Mouse (Mus musculus) 416B (cell line): ENCODE measurements around the gene Irak1.
A peak's percentile ranks its signal among the peaks of the same experiment; 100 is the strongest.

Source experiments
- DNase-seq: peaks from one replicate; pipeline ENCODE4 v3.0.0; 2011; ENCODE audit warnings: low read depth

The Irak1 gene

DNA sequence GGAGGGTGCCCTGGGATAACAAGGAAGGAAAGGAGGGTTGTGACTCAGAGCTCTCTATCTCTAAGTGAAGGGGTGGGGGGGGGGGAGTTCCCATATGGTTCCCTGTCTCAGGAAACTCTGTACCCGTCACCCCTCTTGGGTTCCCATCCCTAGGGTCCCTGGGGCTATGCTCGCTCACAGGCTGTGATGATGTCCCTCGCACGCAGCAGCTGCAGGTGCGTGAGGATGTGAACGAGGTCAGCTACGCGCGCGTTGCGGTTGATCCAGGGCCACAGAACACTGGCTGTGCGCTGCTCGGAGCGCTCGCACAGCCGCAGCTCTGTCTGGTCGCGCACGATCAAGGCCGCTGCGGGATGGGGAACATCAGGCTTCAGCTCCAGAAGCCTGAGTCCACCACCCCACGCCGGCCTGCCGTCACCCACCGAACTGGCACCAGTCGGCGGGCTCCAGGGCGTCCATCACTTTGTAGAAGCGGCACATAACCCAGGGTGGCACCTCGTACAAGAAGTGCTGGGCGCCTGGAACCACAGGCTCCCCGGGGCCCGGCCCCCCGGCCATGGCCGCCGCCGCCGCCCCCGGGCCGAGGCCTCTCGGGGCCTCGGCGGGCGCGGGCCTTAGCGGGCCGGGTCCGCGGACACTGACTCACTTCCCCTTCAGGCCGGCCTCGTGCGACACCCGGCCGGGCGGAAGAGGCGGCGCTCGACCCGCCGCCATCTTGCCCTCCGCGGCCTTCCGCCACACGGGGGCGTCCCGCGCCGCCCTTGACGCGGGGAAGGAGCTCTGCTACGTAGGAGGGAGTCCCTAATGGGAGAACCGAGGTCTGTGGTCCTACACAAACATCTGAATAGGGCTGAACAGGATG is at the start of gene Irak1:
Gene Irak1, minus strand, starts transcription at position 731 of the 862 bp plus-strand sequence.
- DNase-seq, result peak; percentile 80

- peak; percentile 51 for DNase-seq
These were observed 47.1 kb upstream of the Irak1 start for GRCm38 (mm10) chrX:74070794-74071193.

DNA sequence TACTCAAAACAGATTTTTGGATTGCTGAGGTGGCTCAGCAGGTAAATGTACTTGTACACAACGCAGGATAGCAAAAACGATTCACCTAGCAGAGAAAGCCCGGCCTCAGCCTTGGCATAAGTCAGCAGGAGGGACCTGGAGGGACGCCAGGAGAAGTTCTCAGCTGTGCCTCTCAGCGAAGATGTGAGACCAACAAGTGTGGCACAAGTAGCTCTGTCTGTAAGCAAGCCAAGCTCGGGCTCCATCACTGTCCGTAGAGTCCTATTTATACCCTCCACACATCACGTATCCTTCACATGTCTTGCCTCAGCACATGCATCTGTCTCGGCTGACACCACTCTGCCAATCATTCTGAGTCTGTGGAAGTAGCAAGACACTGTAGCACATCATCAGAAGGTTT is 44.2 kb upstream of the Irak1 start:
- no peak for DNase-seq

GRCm38 (mm10) chrX:74045107-74045506 is 21.4 kb upstream of the Irak1 start:
- peak; percentile 24 for DNase-seq

DNA sequence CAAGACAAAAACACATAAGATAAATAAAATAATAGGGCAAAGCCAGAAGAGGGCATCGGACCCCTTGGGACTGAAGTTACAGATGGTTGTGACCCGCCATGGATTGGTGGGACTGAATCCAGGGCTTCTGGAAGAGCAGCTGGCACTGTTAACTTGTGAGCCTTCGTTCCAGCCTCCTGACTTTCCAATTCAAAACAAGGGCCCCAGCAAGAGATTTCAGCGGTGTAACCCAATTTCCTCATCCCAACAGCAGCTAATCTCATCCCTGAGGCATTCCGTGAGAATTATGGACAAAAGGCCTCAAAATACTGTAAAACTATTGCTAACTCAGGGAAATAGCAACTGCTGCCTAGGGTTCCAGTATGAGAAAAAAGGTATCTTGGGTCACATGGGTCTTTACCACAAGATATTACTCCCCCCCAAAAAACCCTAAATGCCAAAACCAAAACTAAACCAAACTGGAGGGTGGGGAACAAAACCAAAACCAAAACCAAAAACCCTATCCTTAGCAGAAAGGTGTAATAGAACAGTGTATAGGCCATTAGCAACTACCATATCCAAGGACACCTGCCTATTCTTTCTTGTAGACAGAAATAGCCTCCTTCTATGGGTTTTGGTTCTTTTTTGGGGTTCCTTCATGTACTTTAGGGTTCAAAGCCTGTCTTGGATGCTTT is 14.1 kb upstream of the Irak1 start:
- no peak for DNase-seq

GRCm38 (mm10) chrX:74030000-74030399 is 6.3 kb upstream of the Irak1 start:
- DNase-seq, result no peak

- no peak for DNase-seq
These were observed 927 bp downstream of the Irak1 start for GRCm38 (mm10) chrX:74022795-74023187.

DNA sequence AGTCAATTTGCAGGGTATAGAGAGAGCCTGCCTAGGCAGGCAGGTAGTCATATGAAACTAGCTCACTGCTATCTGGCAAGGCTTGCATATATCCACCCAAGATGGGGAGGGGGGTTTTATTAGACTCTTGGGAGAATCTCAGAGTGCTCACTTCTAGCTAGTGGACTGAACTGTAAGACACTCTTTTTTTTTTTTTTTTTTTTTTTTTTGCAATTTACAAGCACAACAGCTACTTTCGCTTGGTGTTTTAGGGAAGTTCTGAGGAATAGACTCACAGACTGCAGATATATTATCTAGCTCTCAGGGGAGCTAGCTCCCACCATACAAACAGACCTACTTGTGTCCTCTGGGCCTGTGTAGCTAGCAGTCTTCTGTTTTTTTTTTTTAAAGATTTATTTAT is 9.1 kb downstream of the Irak1 start:
- DNase-seq, result no peak

GRCm38 (mm10) chrX:74008063-74008462 is 15.7 kb downstream of the Irak1 start:
- DNase-seq, result no peak

DNA sequence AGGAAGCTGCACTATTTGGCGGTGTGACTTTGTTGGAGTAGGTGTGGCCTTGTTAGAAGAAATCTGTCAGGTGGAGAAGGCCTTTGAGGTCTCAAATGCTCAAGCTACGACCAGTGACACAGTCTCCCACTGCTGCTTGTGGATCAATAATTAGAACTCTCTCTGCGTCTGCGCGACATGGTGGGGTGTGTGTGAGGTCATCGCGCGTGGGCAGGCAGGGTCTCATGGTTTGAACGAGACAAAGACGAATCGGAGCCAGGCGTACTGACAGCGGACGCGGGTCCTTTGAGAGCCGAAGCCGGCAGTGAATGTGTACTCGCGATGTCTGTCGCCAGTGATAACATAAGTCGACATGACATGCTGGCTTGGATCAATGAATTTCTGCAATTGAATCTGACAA is 17.3 kb downstream of the Irak1 start:
- no peak for DNase-seq

GRCm38 (mm10) chrX:74003644-74004043 is 20.1 kb downstream of the Irak1 start:
- no peak for DNase-seq

DNA sequence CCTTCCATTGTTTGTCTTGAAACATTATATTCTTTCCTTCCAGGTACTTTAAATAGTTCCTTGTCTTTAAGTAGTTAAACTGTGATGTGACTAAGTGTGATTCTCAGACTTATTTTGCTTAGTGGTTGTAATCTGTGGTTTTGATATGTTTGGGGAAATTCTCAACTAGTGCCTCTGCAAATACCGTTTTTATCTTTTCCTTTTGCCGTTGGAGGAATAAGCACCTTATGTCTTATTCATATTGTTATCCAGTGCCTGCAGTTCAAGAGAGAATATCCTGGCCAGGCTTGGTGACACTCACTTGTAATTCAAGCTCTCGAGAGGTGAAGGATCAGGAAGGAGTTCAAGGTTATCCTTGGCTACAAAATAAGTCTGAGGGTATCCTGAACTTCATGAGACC is 22.7 kb downstream of the Irak1 start:
- no peak for DNase-seq

GRCm38 (mm10) chrX:73998911-73999869 is 24.5 kb downstream of the Irak1 start:
- peak; percentile 87 for DNase-seq

DNA sequence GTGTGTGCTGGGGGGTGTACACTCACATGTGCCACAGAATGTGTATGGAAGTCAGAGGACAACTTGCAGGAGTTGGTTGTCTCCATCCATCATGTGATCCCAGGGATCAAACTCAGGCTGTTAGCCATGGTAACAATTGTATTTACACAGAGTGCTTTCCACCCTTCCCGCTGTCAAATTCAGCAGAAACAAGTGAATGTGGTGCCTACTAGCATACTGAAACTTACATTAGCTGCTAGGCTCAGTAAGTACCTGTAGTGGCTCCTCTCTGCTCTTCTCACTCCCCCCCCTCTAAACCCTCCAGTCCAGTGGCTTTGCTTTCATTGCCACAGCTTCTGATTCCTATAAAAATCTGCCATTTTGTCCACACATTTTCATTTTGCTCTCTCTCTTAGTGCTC is 45.9 kb downstream of the Irak1 start:
- DNase-seq, result no peak

- peak; percentile 41 for DNase-seq
These were observed 47.4 kb downstream of the Irak1 start for GRCm38 (mm10) chrX:73976283-73976682.

- DNase-seq, result no peak
These were observed 50.9 kb downstream of the Irak1 start for GRCm38 (mm10) chrX:73972774-73973173.

GRCm38 (mm10) chrX:73970781-73971180 is 52.9 kb downstream of the Irak1 start:
- DNase-seq, result no peak

- DNase-seq, result no peak
These were observed 54.0 kb downstream of the Irak1 start for GRCm38 (mm10) chrX:73969729-73970128.

GRCm38 (mm10) chrX:73969167-73969566 is 54.6 kb downstream of the Irak1 start:
- DNase-seq, result no peak

DNA sequence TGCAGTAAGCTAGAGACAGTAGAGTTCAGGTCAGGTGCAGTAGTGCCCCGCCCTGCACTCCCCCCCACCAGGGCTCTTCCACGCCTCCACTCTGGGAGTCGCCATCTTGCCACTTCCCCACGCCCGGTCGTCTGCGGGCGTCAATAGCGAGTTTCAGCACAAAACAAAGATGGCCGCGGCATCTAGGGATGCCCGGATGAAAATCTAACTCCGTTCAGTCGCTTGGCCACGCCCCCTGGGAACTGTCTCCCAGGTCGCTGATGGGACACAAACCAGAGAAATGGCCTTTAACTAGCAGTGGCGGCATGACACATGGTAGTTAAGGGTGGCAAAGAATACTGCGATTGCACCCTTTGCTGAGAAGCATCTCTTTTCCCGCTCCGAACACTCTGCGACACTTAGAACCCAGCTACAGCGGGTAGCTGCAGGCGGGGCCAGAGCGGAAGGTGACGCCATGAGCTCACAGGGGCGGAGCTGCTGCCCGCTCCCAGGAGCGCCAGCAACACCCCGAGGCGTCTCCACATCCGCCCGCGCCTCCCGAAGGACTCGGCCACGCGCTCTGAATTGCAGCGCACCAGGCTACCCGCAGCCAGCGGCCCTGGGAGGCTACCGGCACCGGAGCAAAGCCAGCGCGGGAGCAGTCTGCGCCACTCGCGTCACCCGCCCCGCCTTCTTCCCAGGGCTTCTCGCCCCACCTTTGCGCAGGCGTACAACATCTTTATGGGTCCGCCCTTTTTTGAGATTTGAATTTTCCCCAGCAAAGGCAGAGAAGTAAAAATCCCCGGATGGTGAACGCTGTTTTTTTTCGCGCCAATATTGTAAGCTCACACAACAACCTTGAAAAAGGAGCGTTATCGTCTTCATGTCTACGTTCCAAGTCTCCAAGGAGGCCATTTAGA is 56.3 kb downstream of the Irak1 start:
- peak; percentile 96 for DNase-seq
